Mouse (Mus musculus) CH12.LX (cell line): ENCODE results near the gene Arhgef28. TPM values are rescaled to one million over a fixed set of nuclear protein-coding genes. Genes with fewer than 3 reads are reported as not detected.

ENCODE experiments used
- DNase-seq: peaks from one replicate; pipeline ENCODE4 v3.0.0-alpha.2; 2013; ENCODE audit errors: extremely low read depth
- H3K27ac ChIP-seq: 2 replicates; pipeline ENCODE4 v1.5.1; 2012; ENCODE audit warnings: low read depth, mild to moderate bottlenecking, control low read depth, moderate library complexity; ENCODE audit not compliant: insufficient read depth
- H3K27me3 ChIP-seq: replicated peaks from 2 replicates; pipeline ENCODE3; 2012; ENCODE audit warnings: inconsistent platforms
- H3K36me3 ChIP-seq, 2 experiments: replicated peaks in 1 of 2; 2 replicates each; pipeline versions ENCODE3 to v1.6.1; 2012; ENCODE audit warnings: inconsistent platforms in 1 of 2, low read length in 1 of 2, mild to moderate bottlenecking in 1 of 2, mixed read lengths in 1 of 2, moderate library complexity in 1 of 2; ENCODE audit not compliant: control insufficient read depth in 1 of 2, insufficient read depth in 1 of 2
- H3K4me1 ChIP-seq, 2 experiments: 2 replicates each; pipeline ENCODE4 v1.6.1; 2012; ENCODE audit warnings: inconsistent platforms in 1 of 2, moderate library complexity in 1 of 2; ENCODE audit not compliant: insufficient read depth in 2 of 2, control insufficient read depth in 1 of 2
- H3K4me2 ChIP-seq: 2 replicates; pipeline ENCODE4 v1.6.1; 2012; ENCODE audit warnings: low read depth, mild to moderate bottlenecking, control low read depth; ENCODE audit not compliant: poor library complexity, insufficient read depth, severe bottlenecking
- H3K4me3 ChIP-seq, 3 experiments: fragments of 150-350 bp in 1 of 3; sonication (generic) in 1 of 3; replicated peaks in 1 of 3; 2 replicates each; pipeline versions ENCODE3 to v1.5.1; 2011 to 2012; ENCODE audit warnings: low read depth in 2 of 3, low read length in 2 of 3, mild to moderate bottlenecking in 2 of 3, moderate library complexity in 2 of 3, control low read depth in 1 of 3, improper control_type of control experiment in 1 of 3, inconsistent platforms in 1 of 3, mixed read lengths in 1 of 3; ENCODE audit not compliant: poor library complexity in 1 of 3
- H3K79me2 ChIP-seq: replicated peaks from 2 replicates; pipeline ENCODE4 v1.6.1; 2012; ENCODE audit warnings: mild to moderate bottlenecking, moderate library complexity; ENCODE audit not compliant: control insufficient read depth, poor library complexity, insufficient read depth, severe bottlenecking; ENCODE audit errors: extremely low read depth
- H3K9ac ChIP-seq: 2 replicates; pipeline ENCODE4 v1.6.1; 2012; ENCODE audit warnings: low read depth, mild to moderate bottlenecking, control low read depth, moderate library complexity; ENCODE audit not compliant: insufficient read depth
- H3K9me3 ChIP-seq: replicated peaks from 2 replicates; pipeline ENCODE3; 2012; ENCODE audit warnings: low read length, inconsistent platforms, mixed read lengths
- BHLHE40 ChIP-seq: IDR thresholded peaks from 2 replicates; pipeline ENCODE4 v1.6.1; 2011; ENCODE audit warnings: mild to moderate bottlenecking, low read depth, low read length, improper control_type of control experiment
- CHD2 ChIP-seq: IDR thresholded peaks from 2 replicates; pipeline ENCODE4 v1.6.1; 2011; ENCODE audit warnings: low read length, improper control_type of control experiment
- CTCF ChIP-seq, 2 experiments: IDR thresholded peaks in 1 of 2; conservative IDR thresholded peaks in 1 of 2; 2 replicates each; pipeline ENCODE4 v1.5.1; 2011 to 2012; ENCODE audit warnings: low read depth in 2 of 2, low read length in 2 of 2, improper control_type of control experiment in 1 of 2, inconsistent platforms in 1 of 2, mild to moderate bottlenecking in 1 of 2, moderate library complexity in 1 of 2
- ETS1 ChIP-seq: conservative IDR thresholded peaks from 2 replicates; pipeline ENCODE4 v1.6.1; 2012; ENCODE audit warnings: low read depth, mild to moderate bottlenecking, inconsistent platforms, low read length, improper control_type of control experiment, moderate library complexity
- HCFC1 ChIP-seq: IDR thresholded peaks from 2 replicates; pipeline ENCODE4 v1.6.1; 2012; ENCODE audit warnings: low read depth, mild to moderate bottlenecking, inconsistent platforms, low read length, improper control_type of control experiment
- JUN ChIP-seq: IDR thresholded peaks from 2 replicates; pipeline ENCODE4 v1.6.1; 2011; ENCODE audit warnings: low read depth, mild to moderate bottlenecking, low read length, improper control_type of control experiment, moderate library complexity; ENCODE audit not compliant: insufficient read depth
- JUND ChIP-seq: conservative IDR thresholded peaks from 2 replicates; pipeline ENCODE4 v1.6.1; 2011; ENCODE audit warnings: low read depth, low read length, improper control_type of control experiment
- KAT2A ChIP-seq: IDR thresholded peaks from 2 replicates; pipeline ENCODE4 v1.6.1; 2012; ENCODE audit warnings: low read length, improper control_type of control experiment, inconsistent platforms; ENCODE audit not compliant: insufficient replicate concordance
- MAX ChIP-seq: IDR thresholded peaks from 2 replicates; pipeline ENCODE4 v1.6.1; 2011; ENCODE audit warnings: low read length, improper control_type of control experiment
- MAZ ChIP-seq: IDR thresholded peaks from 2 replicates; pipeline ENCODE4 v1.6.1; 2012; ENCODE audit warnings: low read depth, mild to moderate bottlenecking, inconsistent platforms, low read length, improper control_type of control experiment, moderate library complexity
- MEF2A ChIP-seq: IDR thresholded peaks from 2 replicates; pipeline ENCODE4 v1.6.1; 2014; ENCODE audit warnings: low read depth, mild to moderate bottlenecking, inconsistent platforms, low read length, improper control_type of control experiment, borderline replicate concordance
- PAX5 ChIP-seq: IDR thresholded peaks from 2 replicates; pipeline ENCODE4 v1.6.1; 2012; ENCODE audit warnings: low read length, inconsistent platforms, mixed read lengths
- RAD21 ChIP-seq: IDR thresholded peaks from 2 replicates; pipeline ENCODE4 v1.6.1; 2011; ENCODE audit warnings: low read depth, mild to moderate bottlenecking, low read length, improper control_type of control experiment, moderate library complexity
- RCOR1 ChIP-seq: conservative IDR thresholded peaks from 2 replicates; pipeline ENCODE4 v1.6.1; 2012; ENCODE audit warnings: low read depth, mild to moderate bottlenecking, inconsistent platforms, low read length, improper control_type of control experiment
- SIN3A ChIP-seq: IDR thresholded peaks from 2 replicates; pipeline ENCODE4 v1.6.1; 2012; ENCODE audit warnings: low read length, improper control_type of control experiment, inconsistent platforms
- TCF12 ChIP-seq: IDR thresholded peaks from 2 replicates; pipeline ENCODE4 v1.6.1; 2014; ENCODE audit warnings: low read depth, mild to moderate bottlenecking, inconsistent platforms, low read length, improper control_type of control experiment
- USF1 ChIP-seq: IDR thresholded peaks from 2 replicates; pipeline ENCODE4 v1.6.1; 2014; ENCODE audit warnings: low read depth, mild to moderate bottlenecking, inconsistent platforms, low read length, improper control_type of control experiment
- USF2 ChIP-seq: conservative IDR thresholded peaks from 2 replicates; pipeline ENCODE4 v1.6.1; 2011; ENCODE audit warnings: low read depth, low read length, improper control_type of control experiment
- ZC3H11A ChIP-seq: IDR thresholded peaks from 2 replicates; pipeline ENCODE4 v1.6.1; 2012; ENCODE audit warnings: low read depth, mild to moderate bottlenecking, inconsistent platforms, low read length, improper control_type of control experiment
- dilution Hi-C: fragments of 300-500 bp; cut with MboI; formaldehyde crosslinking; loops from 2 replicates; pipeline ENCODE4 v1.14.3; 2020; ENCODE audit warnings: low sequenced_read_pairs; ENCODE audit not compliant: extremely low pct_unique_long_range_greater_than_20kb, extremely low pct_ligation_motif_present
- in situ Hi-C: fragments of 300-500 bp; cut with MboI; formaldehyde crosslinking; loops from 3 replicates; pipeline ENCODE4 v1.14.3; 2019; ENCODE audit warnings: low sequenced_read_pairs, low pct_ligation_motif_present, low pct_unique_long_range_greater_than_20kb, mixed read lengths
- polyA plus RNA-seq: library from polyadenylated mRNA; unstranded; fragments of >175 nt; gene quantifications from 2 replicates; pipeline ENCODE4 v1.2.1, GENCODE M21; 2012; ENCODE audit warnings: low read depth; ENCODE audit not compliant: insufficient read length
- total RNA-seq, 2 experiments: library from RNA; depleted of rRNA; stranded (reverse); fragments of 300-350 nt in 1 of 2; fragments of >200 nt in 1 of 2; gene quantifications; 2 replicates each; pipeline ENCODE4 v1.2.3; 2012 to 2014

Gene Arhgef28
- total and polyA plus RNA-seq, 3 experiments = 0.07 to 0.24 (median 0.08) TPM

- dilution Hi-C loops (no loop called here), in situ Hi-C loops (no loop called here)
- TF ChIP-seq BHLHE40 (no peak), JUND (no peak), TCF12 (no peak), JUN (no peak), SIN3A (no peak)
- H3K4me1 ChIP-seq = no peaks in the 10 kb centered on the region; a peak in 1 of 4 replicates
- no peaks in the 10 kb centered on the region for H3K79me2 ChIP-seq
- H3K27ac ChIP-seq = no peak overlapping the region
- H3K36me3 ChIP-seq = no peaks in the 10 kb centered on the region
- no peaks in the 10 kb centered on the region for H3K27me3 ChIP-seq
- no peaks in the 10 kb centered on the region for H3K9me3 ChIP-seq
- no peak overlapping the region for H3K4me3 ChIP-seq
- H3K4me2 ChIP-seq = no peak overlapping the region
- no peak overlapping the region for H3K9ac ChIP-seq
- no peak for DNase-seq
Observed at GRCm38 (mm10) chr13:97888046-97888445, 318.2 kb downstream of the Arhgef28 start.

- Histone ChIP-seq H3K4me2 (no peak overlapping the region), H3K4me1 (no peaks in the 10 kb centered on the region; a peak in 1 of 4 replicates), H3K9ac (no peak overlapping the region), H3K79me2 (no peaks in the 10 kb centered on the region), H3K27me3 (no peaks in the 10 kb centered on the region), H3K9me3 (no peaks in the 10 kb centered on the region), H3K36me3 (no peaks in the 10 kb centered on the region)
- dilution Hi-C loops = no loop called here
- no peak for TF ChIP-seq PAX5
- no peak for TF ChIP-seq KAT2A
- TF ChIP-seq TCF12 = no peak
- TF ChIP-seq RCOR1 = no peak
- no peak for TF ChIP-seq ETS1
- no peak for TF ChIP-seq CTCF (conservative IDR thresholded peaks at IDR 0.05 in 1 of 2, IDR thresholded peaks at IDR 0.05 in 1 of 2; ENCODE audit: low read depth in 2 of 2, low read length in 2 of 2)
- TF ChIP-seq MEF2A = no peak
- TF ChIP-seq HCFC1 = no peak
- TF ChIP-seq RAD21 = no peak
- no peak for TF ChIP-seq MAZ
- TF ChIP-seq USF1 = no peak
- no peak for TF ChIP-seq USF2
- no peak for TF ChIP-seq MAX
- no peak for TF ChIP-seq ZC3H11A
- TF ChIP-seq CHD2 = no peak
- TF ChIP-seq, all 38 proteins: peak for 0
- DNase-seq = no peak
- Histone ChIP-seq H3K27ac (no peak overlapping the region), H3K4me3 (no peak overlapping the region)
- in situ Hi-C loops = no loop called here
Observed at GRCm38 (mm10) chr13:97887558-97887957, 318.7 kb downstream of the Arhgef28 start.
